Mouse (Mus musculus): ENCODE results near the gene Fshr. TPM values are rescaled to one million over a fixed set of nuclear protein-coding genes. Genes with fewer than 3 reads are reported as not detected.

Gene Fshr
- total and polyA plus RNA-seq, 2 experiments from 2014 or later: not detected

DNA sequence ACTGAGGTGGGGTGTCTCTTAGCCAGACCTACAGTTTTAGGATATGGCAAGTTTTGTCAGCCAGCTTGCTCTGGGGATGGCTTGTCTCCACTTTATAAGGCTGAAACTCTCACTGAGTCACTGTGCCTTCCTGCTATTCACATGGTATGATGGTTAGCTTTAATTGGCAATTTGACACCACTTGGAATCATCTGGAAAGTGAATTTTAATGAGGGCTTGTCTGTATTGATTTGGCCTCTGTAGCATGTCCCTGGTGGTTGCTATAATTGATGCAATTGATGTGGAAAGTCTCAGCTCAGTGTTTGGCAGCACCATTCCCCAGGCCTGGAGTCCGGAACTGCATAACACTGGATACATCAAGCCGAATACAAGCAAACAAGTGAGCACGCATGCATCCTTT lies 164.4 kb downstream of the Fshr start:
- H3K27ac ChIP-seq: no peak overlapping the region
- H3K4me2 ChIP-seq (ENCODE audit: low read depth, low read length): no peak overlapping the region
- TF ChIP-seq CTCF (IDR thresholded peaks at IDR 0.05; ENCODE audit: low read depth): no peak
- H3K27me3 ChIP-seq (ENCODE audit: insufficient read depth, low read length): no peaks in the 10 kb centered on the region
- 85% methylated on average over 3 of the region's 3 CpGs for WGBS
- H3K36me3 ChIP-seq (ENCODE audit: insufficient read depth, low read length): no peaks in the 10 kb centered on the region
- H3K9me3 ChIP-seq (ENCODE audit: low read length): no peaks in the 10 kb centered on the region
- H3K9ac ChIP-seq (replicated peaks; ENCODE audit: low read length): no peak overlapping the region
- no peak for DNase-seq (ENCODE audit: low spot score)
- ATAC-seq: no peak
- no peaks in the 10 kb centered on the region for H3K4me1 ChIP-seq (ENCODE audit: insufficient read depth, low read length)
- H3K4me3 ChIP-seq (ENCODE audit: low read length): no peak overlapping the region

DNA sequence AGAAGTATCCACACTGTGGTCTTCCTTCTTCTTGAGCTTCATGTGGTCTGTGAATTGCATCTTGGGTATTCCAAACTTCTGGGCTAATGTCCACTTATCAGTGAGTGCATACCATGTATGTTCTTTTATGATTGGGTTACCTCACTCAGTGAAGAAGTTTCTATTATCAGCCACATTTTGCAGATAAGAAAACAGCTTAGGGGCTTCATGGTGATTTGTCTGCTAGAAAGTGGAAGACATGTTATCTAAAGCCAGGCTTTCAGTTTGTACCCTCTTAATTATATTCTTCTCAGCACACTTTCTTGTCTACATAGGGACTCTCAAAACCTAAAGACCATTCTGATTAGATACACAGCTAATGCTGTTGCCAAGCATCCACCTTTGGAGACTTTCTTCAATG lies 165.8 kb downstream of the Fshr start:
- H3K4me2 ChIP-seq (ENCODE audit: low read depth, low read length): no peak overlapping the region
- no peak for ATAC-seq
- no peaks in the 10 kb centered on the region for H3K36me3 ChIP-seq (ENCODE audit: insufficient read depth, low read length)
- H3K9me3 ChIP-seq (ENCODE audit: low read length): no peaks in the 10 kb centered on the region
- H3K27me3 ChIP-seq (ENCODE audit: insufficient read depth, low read length): no peaks in the 10 kb centered on the region
- DNase-seq (ENCODE audit: low spot score): no peak
- H3K4me3 ChIP-seq (ENCODE audit: low read length): no peak overlapping the region
- no peak overlapping the region for H3K27ac ChIP-seq
- H3K9ac ChIP-seq (replicated peaks; ENCODE audit: low read length): no peak overlapping the region
- no peaks in the 10 kb centered on the region for H3K4me1 ChIP-seq (ENCODE audit: insufficient read depth, low read length)
- no peak for TF ChIP-seq CTCF (IDR thresholded peaks at IDR 0.05; ENCODE audit: low read depth)

DNA sequence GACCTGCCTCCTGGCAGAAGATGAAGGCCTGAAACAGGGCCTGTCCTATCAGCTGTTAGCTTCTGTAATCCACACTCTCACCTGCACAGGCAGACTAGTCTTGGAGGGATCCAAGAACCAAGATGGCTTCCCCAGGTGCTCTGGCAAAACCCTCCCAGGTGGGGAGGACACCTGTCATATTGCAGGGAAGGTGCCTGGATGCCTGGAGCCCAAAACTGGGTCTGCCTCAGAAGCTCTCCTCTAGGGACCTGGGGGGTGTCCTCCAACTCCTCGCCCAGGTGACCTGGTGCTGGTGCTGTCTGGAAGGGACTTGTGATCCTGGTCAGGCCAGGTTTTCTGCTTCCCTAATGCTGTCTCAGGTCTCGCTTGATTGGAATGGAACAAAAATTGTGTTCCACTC lies 167.5 kb downstream of the Fshr start:
- Histone ChIP-seq H3K4me3 (ENCODE audit: low read length) (no peak overlapping the region), H3K4me2 (ENCODE audit: low read depth, low read length) (no peak overlapping the region), H3K27me3 (ENCODE audit: insufficient read depth, low read length) (no peaks in the 10 kb centered on the region), H3K36me3 (ENCODE audit: insufficient read depth, low read length) (no peaks in the 10 kb centered on the region), H3K9me3 (ENCODE audit: low read length) (no peaks in the 10 kb centered on the region), H3K9ac (replicated peaks; ENCODE audit: low read length) (no peak overlapping the region), H3K27ac (no peak overlapping the region), H3K4me1 (ENCODE audit: insufficient read depth, low read length) (no peaks in the 10 kb centered on the region)
- 91% methylated on average over 2 of the region's 2 CpGs for WGBS
- DNase-seq (ENCODE audit: low spot score) (no peak), ATAC-seq (no peak)
- TF ChIP-seq CTCF (IDR thresholded peaks at IDR 0.05; ENCODE audit: low read depth): no peak

DNA sequence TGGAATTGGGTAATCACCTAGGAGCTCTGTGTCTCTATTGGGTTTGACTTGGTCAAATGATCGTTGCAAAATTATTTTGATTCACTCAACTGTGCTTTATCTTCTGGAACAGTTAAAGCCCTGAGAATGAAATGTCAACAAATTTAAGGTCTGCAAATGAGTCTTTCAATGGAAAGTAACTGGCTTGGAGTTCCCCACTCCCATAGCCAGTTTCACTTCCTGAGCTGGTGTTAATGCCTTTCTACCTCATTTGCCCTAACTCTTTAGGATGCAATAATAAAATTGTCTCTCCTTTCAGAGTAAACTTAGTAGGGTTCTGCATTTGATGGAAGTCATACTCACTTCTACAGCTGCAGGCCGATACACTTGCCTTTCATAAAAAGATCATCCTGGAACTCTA lies 181.0 kb downstream of the Fshr start:
- ATAC-seq (no peak), DNase-seq (ENCODE audit: low spot score) (no peak)
- Histone ChIP-seq H3K4me3 (ENCODE audit: low read length) (no peak overlapping the region), H3K4me2 (ENCODE audit: low read depth, low read length) (no peak overlapping the region), H3K27ac (no peak overlapping the region), H3K4me1 (ENCODE audit: insufficient read depth, low read length) (no peaks in the 10 kb centered on the region), H3K27me3 (ENCODE audit: insufficient read depth, low read length) (no peaks in the 10 kb centered on the region), H3K36me3 (ENCODE audit: insufficient read depth, low read length) (no peaks in the 10 kb centered on the region), H3K9ac (replicated peaks; ENCODE audit: low read length) (no peak overlapping the region), H3K9me3 (ENCODE audit: low read length) (no peaks in the 10 kb centered on the region)
- no peak for TF ChIP-seq CTCF (IDR thresholded peaks at IDR 0.05; ENCODE audit: low read depth)
- 79% methylated on average over 2 of the region's 2 CpGs for WGBS

DNA sequence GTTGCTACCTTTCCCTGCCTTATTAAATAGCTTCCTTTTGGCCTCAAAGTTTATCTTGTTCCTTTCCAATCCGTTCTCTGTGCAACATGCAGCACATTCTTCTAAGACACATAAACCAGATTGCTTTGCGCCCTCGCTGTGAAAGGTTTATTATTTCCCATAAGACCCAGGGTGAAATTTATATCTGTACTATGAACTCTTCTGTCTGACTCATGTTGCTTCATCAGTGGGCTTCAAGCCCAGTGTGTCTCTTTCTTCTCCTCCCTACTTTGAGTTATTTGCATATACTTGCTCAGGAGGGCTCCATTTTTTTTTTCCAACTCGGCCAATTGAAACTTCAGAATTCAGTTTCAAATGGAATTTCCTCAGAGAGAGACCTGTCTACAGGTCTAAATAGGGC lies 183.5 kb downstream of the Fshr start:
- ATAC-seq (no peak), DNase-seq (ENCODE audit: low spot score) (no peak)
- Histone ChIP-seq H3K9ac (replicated peaks; ENCODE audit: low read length) (no peak overlapping the region), H3K4me1 (ENCODE audit: insufficient read depth, low read length) (no peaks in the 10 kb centered on the region), H3K27me3 (ENCODE audit: insufficient read depth, low read length) (no peaks in the 10 kb centered on the region), H3K36me3 (ENCODE audit: insufficient read depth, low read length) (no peaks in the 10 kb centered on the region), H3K4me2 (ENCODE audit: low read depth, low read length) (no peak overlapping the region), H3K27ac (no peak overlapping the region), H3K4me3 (ENCODE audit: low read length) (no peak overlapping the region), H3K9me3 (ENCODE audit: low read length) (no peaks in the 10 kb centered on the region)
- no peak for TF ChIP-seq CTCF (IDR thresholded peaks at IDR 0.05; ENCODE audit: low read depth)
- 93% methylated on average over 4 of the region's 4 CpGs for WGBS

DNA sequence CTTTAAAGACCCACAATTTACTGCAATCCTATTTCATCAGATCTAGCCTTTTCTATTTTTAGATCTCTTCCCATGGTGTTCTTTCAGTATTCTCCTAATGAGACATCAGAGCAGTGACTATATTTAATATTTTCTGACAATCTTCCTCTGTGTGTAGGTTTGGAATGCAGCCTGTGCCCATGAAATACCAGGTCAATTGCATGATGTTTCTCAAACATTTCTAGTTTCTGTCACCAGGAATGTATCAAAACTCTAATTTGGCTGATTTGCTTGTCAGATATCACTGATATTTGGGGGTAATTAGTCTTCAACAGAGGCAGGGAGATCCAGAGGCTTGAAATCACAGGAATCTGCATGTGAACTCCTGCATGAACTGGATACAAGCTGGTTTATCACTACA lies 186.8 kb downstream of the Fshr start:
- Histone ChIP-seq H3K9ac (replicated peaks; ENCODE audit: low read length) (no peak overlapping the region), H3K36me3 (ENCODE audit: insufficient read depth, low read length) (no peaks in the 10 kb centered on the region), H3K4me2 (ENCODE audit: low read depth, low read length) (no peak overlapping the region), H3K9me3 (ENCODE audit: low read length) (no peaks in the 10 kb centered on the region), H3K27me3 (ENCODE audit: insufficient read depth, low read length) (no peaks in the 10 kb centered on the region), H3K27ac (no peak overlapping the region), H3K4me1 (ENCODE audit: insufficient read depth, low read length) (no peaks in the 10 kb centered on the region), H3K4me3 (ENCODE audit: low read length) (no peak overlapping the region)
- DNase-seq (ENCODE audit: low spot score): no peak
- ATAC-seq: no peak
- TF ChIP-seq CTCF (IDR thresholded peaks at IDR 0.05; ENCODE audit: low read depth): no peak

DNA sequence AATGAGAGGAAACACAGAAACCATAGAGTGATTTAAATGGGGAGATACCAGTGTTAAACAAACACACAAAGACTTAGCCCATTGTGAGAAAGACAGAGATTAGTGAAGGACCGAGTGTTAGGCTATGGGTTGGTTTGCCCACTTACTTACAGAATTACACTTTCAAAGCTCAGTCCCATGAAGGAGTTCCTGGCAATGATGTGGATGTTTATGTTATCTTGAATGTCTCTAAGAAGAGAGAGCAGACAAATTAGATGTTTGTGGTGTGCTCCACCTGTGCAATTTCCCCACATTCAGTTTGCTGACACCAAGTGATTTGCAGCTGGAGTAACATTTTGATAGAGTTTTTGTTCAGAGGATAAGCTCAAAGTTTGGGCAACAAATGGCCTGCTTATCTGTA lies 191.4 kb downstream of the Fshr start:
- Histone ChIP-seq H3K27ac (no peak overlapping the region), H3K4me2 (ENCODE audit: low read depth, low read length) (no peak overlapping the region), H3K27me3 (ENCODE audit: insufficient read depth, low read length) (no peaks in the 10 kb centered on the region), H3K36me3 (ENCODE audit: insufficient read depth, low read length) (no peaks in the 10 kb centered on the region), H3K4me1 (ENCODE audit: insufficient read depth, low read length) (no peaks in the 10 kb centered on the region), H3K9ac (replicated peaks; ENCODE audit: low read length) (no peak overlapping the region), H3K4me3 (ENCODE audit: low read length) (no peak overlapping the region), H3K9me3 (ENCODE audit: low read length) (no peaks in the 10 kb centered on the region)
- DNase-seq (ENCODE audit: low spot score) (no peak), ATAC-seq (no peak)
- 64% methylated on average over 1 of the region's 1 CpGs for WGBS
- no peak for TF ChIP-seq CTCF (IDR thresholded peaks at IDR 0.05; ENCODE audit: low read depth)
